Mouse (Mus musculus) thymus, adult 2 months (tissue): ENCODE data around the gene Rhof.

ENCODE experiments used
- CTCF ChIP-seq: fragments of 200-500 bp; IDR thresholded peaks from 2 replicates; pipeline ENCODE4 v1.5.1; 2012; ENCODE audit warnings: mild to moderate bottlenecking, control low read depth, low read length, moderate library complexity, borderline replicate concordance; ENCODE audit not compliant: control insufficient read depth, poor library complexity, insufficient read depth; ENCODE audit errors: extremely low read depth
- POLR2A ChIP-seq: fragments of 200-500 bp; IDR thresholded peaks from 2 replicates; pipeline ENCODE4 v1.6.1; 2012; ENCODE audit warnings: mild to moderate bottlenecking, low read length, control low read depth, moderate library complexity; ENCODE audit not compliant: control insufficient read depth, poor library complexity, insufficient read depth; ENCODE audit errors: extremely low read depth

DNA sequence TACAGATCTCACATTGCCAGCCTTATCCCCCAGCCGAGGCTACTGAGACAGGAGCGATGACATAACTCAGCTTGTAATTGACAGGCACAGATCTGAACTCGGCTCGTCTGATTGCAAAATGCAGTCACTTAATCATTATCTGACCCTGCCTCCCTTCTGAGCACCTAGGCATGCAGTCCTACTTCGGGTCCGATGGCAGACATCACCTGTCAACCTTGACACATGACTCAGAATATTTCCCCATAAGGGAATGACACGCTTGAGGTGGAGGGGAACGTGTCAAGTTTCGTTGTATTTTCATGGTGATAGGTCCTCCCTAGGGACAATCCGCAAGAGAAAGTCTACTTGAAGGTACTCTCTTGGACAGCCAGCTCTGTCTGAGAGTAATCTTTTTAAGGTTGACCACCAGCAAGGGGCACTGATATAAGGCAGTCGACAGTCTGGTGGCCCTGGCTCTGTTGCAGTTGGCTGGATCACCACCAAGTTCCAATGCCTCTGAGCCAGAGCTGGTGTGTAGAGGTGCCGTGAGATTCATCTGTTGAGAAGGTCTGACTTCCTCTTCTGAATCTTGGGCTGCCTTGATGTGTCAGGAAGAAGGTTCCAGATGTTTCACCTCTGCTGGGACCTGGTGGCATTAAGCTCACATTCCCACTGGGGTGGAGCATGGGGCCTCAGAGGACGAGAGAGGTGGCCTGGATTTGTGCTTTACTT is 49.0 kb downstream of the Rhof start:
- TF ChIP-seq POLR2A (no peak), CTCF (no peak)
